Mouse (Mus musculus) liver, postnatal 0 days (tissue): ENCODE data around the gene Tent5b.

Experiments used
- CTCF ChIP-seq: sonication (generic); IDR thresholded peaks from 2 replicates; pipeline ENCODE4 v1.5.1; 2016; ENCODE audit warnings: antibody characterized with exemption, low read depth
- EP300 ChIP-seq: IDR thresholded peaks from 2 replicates; pipeline ENCODE4 v1.6.1; 2016; ENCODE audit warnings: antibody characterized with exemption, low read depth, mild to moderate bottlenecking

- no peak for TF ChIP-seq CTCF
- no peak for TF ChIP-seq EP300
Measured at GRCm38 (mm10) chr4:133508990-133509389, 29.1 kb downstream of the Tent5b start.
